Mouse (Mus musculus): ENCODE results near the gene Ncbp1. TPM values are rescaled to one million over a fixed set of nuclear protein-coding genes. Genes with fewer than 3 reads are reported as not detected.
A peak's percentile ranks its signal among the peaks of the same experiment; 100 is the strongest.

Ncbp1 gene
- polyA plus RNA-seq, 1 experiment from 2014 or later = 51.0 TPM

GRCm38 (mm10) chr4:46198064-46198463, 59.7 kb downstream of the Ncbp1 start:
- in situ Hi-C loops (cut with MboI; ENCODE audit: low pct_unique_long_range_greater_than_20kb) = no loop called here
- ChIA-PET POLR2A (no interaction called here), CTCF (interaction anchor here (1.7 kb wide), 1 partner anchor 158 kb away, joined by 4 read pairs; no protein-coding TSS in a partner anchor)
- no peak for TF ChIP-seq CTCF (IDR thresholded peaks at IDR 0.05)
- DNase-seq (ENCODE audit: low read depth, low spot score) = no peak
- H3K27me3 ChIP-seq = no peaks in the 10 kb centered on the region
- no peak for ATAC-seq

GRCm38 (mm10) chr4:46201834-46202561, 63.6 kb downstream of the Ncbp1 start:
- DNase-seq (ENCODE audit: low read depth, low spot score) (no peak), ATAC-seq (peak; percentile 65)
- no peaks in the 10 kb centered on the region for H3K27me3 ChIP-seq
- TF ChIP-seq CTCF (IDR thresholded peaks at IDR 0.05) = peak; percentile 83
- CTCF ChIA-PET = interaction anchor here (0.8 to 2.1 kb wide), 6 partner anchors 10 to 179 kb away, joined by 3 to 7 read pairs (median 4); no protein-coding TSS in a partner anchor
- in situ Hi-C loops (cut with MboI; ENCODE audit: low pct_unique_long_range_greater_than_20kb) = loop anchor here (5.0 to 10.0 kb wide), 3 partner anchors 105 to 185 kb away; partner anchors contain the start of gene Trmo
- POLR2A ChIA-PET = no interaction called here

- ChIA-PET CTCF (interaction anchor here (0.8 to 2.1 kb wide), 5 partner anchors 10 to 178 kb away, joined by 3 to 7 read pairs (median 3); no protein-coding TSS in a partner anchor), POLR2A (no interaction called here)
- no peaks in the 10 kb centered on the region for H3K27me3 ChIP-seq
- no peak for ATAC-seq
- no peak for TF ChIP-seq CTCF (IDR thresholded peaks at IDR 0.05)
- no peak for DNase-seq (ENCODE audit: low read depth, low spot score)
- in situ Hi-C loops (cut with MboI; ENCODE audit: low pct_unique_long_range_greater_than_20kb) = loop anchor here (5.0 to 10.0 kb wide), 3 partner anchors 105 to 185 kb away; partner anchors contain the start of gene Trmo
Observed at GRCm38 (mm10) chr4:46202562-46203126, 64.2 kb downstream of the Ncbp1 start.

GRCm38 (mm10) chr4:46221090-46221489, 82.7 kb downstream of the Ncbp1 start:
- DNase-seq (ENCODE audit: low read depth, low spot score) (no peak), ATAC-seq (no peak)
- CTCF ChIA-PET = interaction anchor here (1.2 kb wide), 1 partner anchor 135 kb away, joined by 3 read pairs; no protein-coding TSS in a partner anchor
- in situ Hi-C loops (cut with MboI; ENCODE audit: low pct_unique_long_range_greater_than_20kb) = no loop called here
- no peaks in the 10 kb centered on the region for H3K27me3 ChIP-seq
- no peak for TF ChIP-seq CTCF (IDR thresholded peaks at IDR 0.05)
- POLR2A ChIA-PET = no interaction called here

Other genes with a start within 250 kb of the Ncbp1 start
- gene Ccdc180, start 248.3 kb upstream of the Ncbp1 start, polyA plus RNA-seq (2021) = not detected
- 23.2 TPM for gene Tdrd7, start 173.3 kb upstream of the Ncbp1 start, polyA plus RNA-seq (2021)
- gene Tmod1, start 99.7 kb upstream of the Ncbp1 start, polyA plus RNA-seq (2021) = 14.7 TPM
- 17.9 TPM for gene Tstd2, start 81 bp downstream of the Ncbp1 start, polyA plus RNA-seq (2021)
- 29.1 TPM for gene Xpa, start 57.7 kb downstream of the Ncbp1 start, polyA plus RNA-seq (2021)
- gene Foxe1, start 205.0 kb downstream of the Ncbp1 start, polyA plus RNA-seq (2021) = not detected

All from Patski (cell line).